Mouse (Mus musculus) spleen, adult 2 months (tissue): ENCODE results near the gene Igf2bp3.

Source experiments
- CTCF ChIP-seq: fragments of 200-500 bp; IDR thresholded peaks from 2 replicates; pipeline ENCODE4 v1.5.1; 2011; ENCODE audit warnings: mild to moderate bottlenecking, inconsistent platforms; ENCODE audit not compliant: insufficient read depth, insufficient read length, insufficient replicate concordance; ENCODE audit errors: extremely low read depth
- POLR2A ChIP-seq: fragments of 200-500 bp; IDR thresholded peaks from 2 replicates; pipeline ENCODE4 v1.6.1; 2011; ENCODE audit warnings: low read depth, low read length, inconsistent platforms

DNA sequence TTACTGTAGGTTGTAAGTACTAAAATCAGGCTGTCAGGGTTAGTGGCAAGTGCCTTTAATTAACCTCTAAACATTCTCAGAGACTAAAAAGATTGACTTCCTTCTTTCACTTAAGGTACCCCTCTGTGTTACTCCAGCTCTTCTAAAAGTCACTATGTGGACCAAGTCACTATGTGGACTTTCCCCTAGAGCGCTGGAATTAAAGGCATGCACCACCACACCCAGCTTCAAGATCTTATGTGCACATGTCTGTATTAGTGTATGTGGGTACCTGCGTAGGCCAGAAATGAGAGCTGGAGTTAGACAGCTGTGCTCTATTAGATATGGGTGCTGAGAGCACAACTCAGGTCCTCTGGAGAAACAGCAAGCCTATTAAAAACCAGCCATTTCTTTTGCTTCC is 43.1 kb upstream of the Igf2bp3 start:
- TF ChIP-seq CTCF, result no peak
- no peak for TF ChIP-seq POLR2A
